In the genomic region with DNA sequence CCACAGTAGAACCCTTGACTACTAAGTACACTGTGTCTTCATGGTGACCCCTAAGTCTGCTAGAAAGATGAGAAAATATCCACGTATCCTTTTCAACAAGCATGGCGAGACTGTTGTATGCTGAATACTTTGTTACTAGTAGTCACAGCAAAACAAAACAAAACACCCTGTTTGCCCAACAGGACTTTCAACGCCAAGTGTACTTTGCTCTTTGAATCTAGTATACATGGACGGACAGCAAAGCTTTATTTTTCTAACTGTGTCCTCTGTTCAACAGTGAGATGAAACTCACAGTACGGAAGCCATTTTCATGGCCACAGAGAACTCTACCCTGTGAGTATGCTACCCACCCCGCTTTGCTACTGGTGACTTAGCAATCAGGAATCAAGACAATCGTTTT, we compare ENCODE assay signal across 15 mouse cellular contexts.
"Had no signal": no experiment of that assay in that cellular context is flagged by ENCODE, and none has a peak within 500 bp of the region (broad histone marks: within the 10 kb centered on the region; RNA-seq: fewer than 3 reads in every experiment).

No protein-coding gene starts in this region.

- H3K36me3 ChIP-seq: limb, embryonic 12.5 days; limb, embryonic 15.5 days; lung, embryonic 15.5 days had no signal

- H3K4me2 ChIP-seq: limb, embryonic 12.5 days; limb, embryonic 15.5 days; lung, embryonic 15.5 days; midbrain, embryonic 11.5 days had no signal

- H3K9me3 ChIP-seq: limb, embryonic 12.5 days; limb, embryonic 15.5 days; lung, embryonic 15.5 days had no signal

- H3K9ac ChIP-seq: limb, embryonic 12.5 days; limb, embryonic 15.5 days; liver, embryonic 14.5 days; lung, embryonic 15.5 days had no signal

- H3K4me1 ChIP-seq: limb, embryonic 15.5 days had no signal

- ATAC-seq: hindbrain, postnatal 0 days; inflammation-experienced regulatory T-cells, adult 6 months; intestine, embryonic 16.5 days had no signal

- H3K27ac ChIP-seq: hindbrain, postnatal 0 days; limb, embryonic 12.5 days; limb, embryonic 15.5 days; liver, embryonic 14.5 days; lung, embryonic 15.5 days had no signal

- H3K4me3 ChIP-seq: limb, embryonic 12.5 days; limb, embryonic 15.5 days; lung, embryonic 15.5 days had no signal

- DNase-seq: left cerebral cortex, postnatal 4 days; lung, adult 18-20 months; lung, postnatal 10 days; lung, postnatal 36 days; midbrain, embryonic 14.5 days; thymus, adult 18-20 months; thymus, postnatal 36 days had no signal

- H3K27me3 ChIP-seq: limb, embryonic 12.5 days; limb, embryonic 15.5 days; lung, embryonic 15.5 days had no signal
